In genomic region chr9:116535709-116536108, GRCm38 (mm10) we compare ENCODE assay signal across 8 mouse cellular contexts.
A peak's percentile ranks its signal among the peaks of the same experiment; 100 is the strongest.
DNase-seq lines count a peak whose midpoint lies in the region; ATAC-seq and TF ChIP-seq lines count a peak whose summit lies in the region.

No protein-coding gene starts in this region.

- H3K36me3 ChIP-seq in heart, postnatal 0 days (replicated peaks; ENCODE audit: control insufficient read depth, insufficient read depth, low read length) = no peaks in the 10 kb centered on the region
- H3K36me3 ChIP-seq in spleen, adult 2 months (ENCODE audit: control insufficient read depth, insufficient read depth, low read length) = no peaks in the 10 kb centered on the region
- no peaks in the 10 kb centered on the region for H3K36me3 ChIP-seq in intestine, embryonic 16.5 days (ENCODE audit: control insufficient read depth, insufficient read depth, low read length)

- peak; percentile 27; the same call in 1 of the 2 replicates for TF ChIP-seq CTCF in heart, postnatal 0 days (IDR thresholded peaks at IDR 0.05; ENCODE audit: low read depth)
- TF ChIP-seq CTCF in spleen, adult 2 months (IDR thresholded peaks at IDR 0.05; ENCODE audit: extremely low read depth, insufficient read depth, insufficient read length, insufficient replicate concordance) = peak; percentile 10; the same call in 1 of the 2 replicates

- WGBS in heart, postnatal 0 days = 68% methylated on average over 3 of the region's 3 CpGs
- 61% methylated on average over 3 of the region's 3 CpGs for WGBS in spleen, adult 2 months
- WGBS in intestine, embryonic 16.5 days = 68% methylated on average over 3 of the region's 3 CpGs

- no peak overlapping the region for H3K9ac ChIP-seq in heart, postnatal 0 days (replicated peaks; ENCODE audit: low read depth, low read length)
- H3K9ac ChIP-seq in intestine, embryonic 16.5 days (ENCODE audit: low read depth, low read length) = no peak overlapping the region

- no peaks in the 10 kb centered on the region for H3K4me1 ChIP-seq in heart, postnatal 0 days (ENCODE audit: control insufficient read depth, insufficient read depth)
- H3K4me1 ChIP-seq in spleen, adult 2 months (ENCODE audit: control insufficient read depth, insufficient read depth, insufficient read length) = no peaks in the 10 kb centered on the region
- H3K4me1 ChIP-seq in intestine, embryonic 16.5 days (ENCODE audit: control insufficient read depth, insufficient read depth, low read length) = no peaks in the 10 kb centered on the region

- no peak for DNase-seq in heart, postnatal 0 days (ENCODE audit: low spot score)
- DNase-seq in heart, adult 18-20 months = no peak
- DNase-seq in spleen, adult 2 months (ENCODE audit: low read depth in 1 of 2, low spot score in 2 of 2) = peak in 1 of 2 experiments; percentile 4
- no peak for DNase-seq in spleen, adult 12 weeks (ENCODE audit: low spot score)
- DNase-seq in thymus, postnatal 25 days = peak; percentile 3
- DNase-seq in cerebellum, adult 11 months = no peak

- H3K27ac ChIP-seq in heart, postnatal 0 days (ENCODE audit: low read depth) = no peak overlapping the region
- no peak overlapping the region for H3K27ac ChIP-seq in spleen, adult 2 months (ENCODE audit: insufficient read depth, low read length)
- no peak overlapping the region for H3K27ac ChIP-seq in intestine, embryonic 16.5 days (ENCODE audit: low read length)

- ATAC-seq in heart, postnatal 0 days (ENCODE audit: insufficient read depth, low read depth) = no peak
- peak; percentile 81 for ATAC-seq in granulocyte monocyte progenitor cell, adult 5-6 weeks (replicated peaks; ENCODE audit: poor library complexity, severe bottlenecking)
- ATAC-seq in intestine, embryonic 16.5 days = no peak

- H3K27me3 ChIP-seq in heart, postnatal 0 days (ENCODE audit: control insufficient read depth, insufficient read depth, low read length) = no peaks in the 10 kb centered on the region
- H3K27me3 ChIP-seq in spleen, adult 2 months (ENCODE audit: control insufficient read depth, insufficient read depth, low read length) = no peaks in the 10 kb centered on the region
- no peaks in the 10 kb centered on the region for H3K27me3 ChIP-seq in intestine, embryonic 16.5 days (replicated peaks; ENCODE audit: control insufficient read depth, insufficient read depth, low read length)

- no peak overlapping the region for H3K4me2 ChIP-seq in heart, postnatal 0 days (ENCODE audit: low read depth, low read length)
- H3K4me2 ChIP-seq in intestine, embryonic 16.5 days (ENCODE audit: low read depth, low read length) = no peak overlapping the region

- no peak for TF ChIP-seq EP300 in heart, postnatal 0 days (IDR thresholded peaks at IDR 0.05; ENCODE audit: low read depth)

- no peak overlapping the region for H3K4me3 ChIP-seq in heart, postnatal 0 days (ENCODE audit: low read depth, low read length)
- no peak overlapping the region for H3K4me3 ChIP-seq in spleen, adult 2 months (ENCODE audit: extremely low read depth, insufficient read depth, insufficient read length)
- H3K4me3 ChIP-seq in intestine, embryonic 16.5 days (ENCODE audit: low read length) = no peak overlapping the region

- TF ChIP-seq POLR2A in spleen, adult 2 months (IDR thresholded peaks at IDR 0.05; ENCODE audit: low read depth, low read length) = no peak

- peaks cover 7% of the 10 kb centered on the region; the same call in 1 of the 2 replicates for H3K9me3 ChIP-seq in heart, postnatal 0 days (replicated peaks; ENCODE audit: control insufficient read depth, low read length)
- H3K9me3 ChIP-seq in intestine, embryonic 16.5 days (ENCODE audit: control insufficient read depth, low read length) = 0 out of 2 replicates have a peak, but pooled peaks cover 2% of the 10 kb centered on the region
